Mouse (Mus musculus) intestine, embryonic 14.5 days (tissue): ENCODE measurements at regions not wholly inside any gene's neighbourhood (a gene's known extent, or its start where the extent isn't known, plus 50 kb on each side); places are given as distances from the start of the nearest gene placed in this dataset.

Source experiments
- ATAC-seq: fragments of 200-750 bp; cut with Nextera tagmentation; replicated peaks from 2 replicates; pipeline ENCODE4 v1.8.0; 2017; ENCODE audit warnings: low read depth, moderate number of reproducible peaks, moderate TSS enrichment, moderate library complexity; ENCODE audit not compliant: low FRiP score, low TSS enrichment
- DNase-seq: peaks from one replicate; pipeline ENCODE4 v3.0.0-alpha.2; 2018; ENCODE audit warnings: low spot score
- H3K27ac ChIP-seq: fragments of 300-500 bp; sonication (generic); 2 replicates; pipeline ENCODE4 v1.5.1; 2014; ENCODE audit warnings: low read depth, mild to moderate bottlenecking, control low read depth
- H3K27me3 ChIP-seq: fragments of 300-500 bp; sonication (generic); replicated peaks from 2 replicates; pipeline ENCODE4 v1.6.1; 2014; ENCODE audit warnings: low read length, control low read depth; ENCODE audit not compliant: control insufficient read depth, insufficient read depth
- H3K36me3 ChIP-seq: fragments of 300-500 bp; sonication (generic); 2 replicates; pipeline ENCODE4 v1.6.1; 2014; ENCODE audit warnings: low read length, control low read depth; ENCODE audit not compliant: control insufficient read depth, insufficient read depth
- H3K4me1 ChIP-seq: fragments of 300-500 bp; sonication (generic); replicated peaks from 2 replicates; pipeline ENCODE4 v1.6.1; 2014; ENCODE audit warnings: low read length, control low read depth, mixed read lengths; ENCODE audit not compliant: control insufficient read depth, insufficient read depth
- H3K4me2 ChIP-seq: fragments of 300-500 bp; sonication (generic); 2 replicates; pipeline ENCODE4 v1.6.1; 2014; ENCODE audit warnings: low read length
- H3K4me3 ChIP-seq: fragments of 300-500 bp; sonication (generic); 2 replicates; pipeline ENCODE4 v1.5.1; 2014; ENCODE audit warnings: low read depth, low read length, control low read depth, mixed read lengths
- H3K9ac ChIP-seq: fragments of 300-500 bp; sonication (generic); 2 replicates; pipeline ENCODE4 v1.6.1; 2014; ENCODE audit warnings: mild to moderate bottlenecking, low read length
- H3K9me3 ChIP-seq: fragments of 300-500 bp; sonication (generic); 2 replicates; pipeline ENCODE4 v1.6.1; 2016; ENCODE audit warnings: low read length, control low read depth; ENCODE audit not compliant: control insufficient read depth
- WGBS: fragments of 180-500 bp; shearing (Covaris S2); extraction: QIAGEN DNeasy Blood & Tissue Kit; methylation state at CpG from one replicate; pipeline ENCODE4 v1.1.7; 2014; 5-methylcytosine and 5-hydroxymethylcytosine counted together

- H3K9ac ChIP-seq: no peak overlapping the region
- H3K4me3 ChIP-seq: no peak overlapping the region
- no peaks in the 10 kb centered on the region for H3K4me1 ChIP-seq
- H3K27ac ChIP-seq: no peak overlapping the region
- WGBS: 36% methylated on average over 1 of the region's 1 CpGs
- DNase-seq: no peak
- no peaks in the 10 kb centered on the region for H3K9me3 ChIP-seq
- ATAC-seq: no peak
- no peaks in the 10 kb centered on the region for H3K36me3 ChIP-seq
- H3K27me3 ChIP-seq: no peaks in the 10 kb centered on the region
- no peak overlapping the region for H3K4me2 ChIP-seq
Measured at GRCm38 (mm10) chr12:65325347-65325746, 100.0 kb downstream of the Wdr20rt start.

GRCm38 (mm10) chr12:65328532-65328931 lies 103.2 kb downstream of the Wdr20rt start:
- no peaks in the 10 kb centered on the region for H3K36me3 ChIP-seq
- no peaks in the 10 kb centered on the region for H3K4me1 ChIP-seq
- ATAC-seq: no peak
- no peak overlapping the region for H3K4me3 ChIP-seq
- no peak overlapping the region for H3K9ac ChIP-seq
- WGBS: 90% methylated on average over 5 of the region's 5 CpGs
- no peak overlapping the region for H3K27ac ChIP-seq
- H3K4me2 ChIP-seq: no peak overlapping the region
- H3K9me3 ChIP-seq: no peaks in the 10 kb centered on the region
- no peaks in the 10 kb centered on the region for H3K27me3 ChIP-seq
- no peak for DNase-seq

- no peak overlapping the region for H3K4me2 ChIP-seq
- H3K9ac ChIP-seq: no peak overlapping the region
- ATAC-seq (no peak), DNase-seq (no peak)
- no peaks in the 10 kb centered on the region for H3K36me3 ChIP-seq
- no peak overlapping the region for H3K27ac ChIP-seq
- H3K27me3 ChIP-seq: no peaks in the 10 kb centered on the region
- no peaks in the 10 kb centered on the region for H3K9me3 ChIP-seq
- no peak overlapping the region for H3K4me3 ChIP-seq
- no peaks in the 10 kb centered on the region for H3K4me1 ChIP-seq
Measured at GRCm38 (mm10) chr12:65329678-65330077, 104.4 kb downstream of the Wdr20rt start.

- Histone ChIP-seq H3K4me2 (no peak overlapping the region), H3K27me3 (no peaks in the 10 kb centered on the region), H3K9me3 (no peaks in the 10 kb centered on the region), H3K4me3 (no peak overlapping the region), H3K4me1 (no peaks in the 10 kb centered on the region), H3K36me3 (no peaks in the 10 kb centered on the region), H3K27ac (no peak overlapping the region), H3K9ac (no peak overlapping the region)
- 68% methylated on average over 2 of the region's 2 CpGs for WGBS
- DNase-seq: no peak
- no peak for ATAC-seq
Measured at GRCm38 (mm10) chr12:65340009-65340408, 114.7 kb downstream of the Wdr20rt start.

- Histone ChIP-seq H3K36me3 (no peaks in the 10 kb centered on the region), H3K27ac (no peak overlapping the region), H3K9me3 (no peaks in the 10 kb centered on the region), H3K4me2 (no peak overlapping the region), H3K9ac (no peak overlapping the region), H3K4me3 (no peak overlapping the region), H3K27me3 (no peaks in the 10 kb centered on the region), H3K4me1 (no peaks in the 10 kb centered on the region)
- DNase-seq (no peak), ATAC-seq (no peak)
- 13% methylated on average over 1 of the region's 1 CpGs for WGBS
Measured at GRCm38 (mm10) chr12:65347251-65347650, 121.9 kb downstream of the Wdr20rt start.

- ATAC-seq: no peak
- Histone ChIP-seq H3K9ac (no peak overlapping the region), H3K27me3 (no peaks in the 10 kb centered on the region), H3K4me2 (no peak overlapping the region), H3K36me3 (no peaks in the 10 kb centered on the region), H3K27ac (no peak overlapping the region), H3K4me1 (no peaks in the 10 kb centered on the region), H3K9me3 (no peaks in the 10 kb centered on the region), H3K4me3 (no peak overlapping the region)
- DNase-seq: no peak
- 84% methylated on average over 4 of the region's 4 CpGs for WGBS
Measured at GRCm38 (mm10) chr12:65349535-65349934, 124.2 kb downstream of the Wdr20rt start.

GRCm38 (mm10) chr12:65364179-65364578 lies 138.9 kb downstream of the Wdr20rt start:
- no peaks in the 10 kb centered on the region for H3K9me3 ChIP-seq
- WGBS: 62% methylated on average over 4 of the region's 4 CpGs
- no peaks in the 10 kb centered on the region for H3K27me3 ChIP-seq
- H3K4me3 ChIP-seq: no peak overlapping the region
- ATAC-seq: no peak
- H3K4me1 ChIP-seq: no peaks in the 10 kb centered on the region
- H3K4me2 ChIP-seq: no peak overlapping the region
- no peak overlapping the region for H3K27ac ChIP-seq
- no peak for DNase-seq
- H3K9ac ChIP-seq: no peak overlapping the region
- H3K36me3 ChIP-seq: no peaks in the 10 kb centered on the region

GRCm38 (mm10) chr12:65367334-65367733 lies 142.0 kb downstream of the Wdr20rt start:
- no peak overlapping the region for H3K27ac ChIP-seq
- no peaks in the 10 kb centered on the region for H3K4me1 ChIP-seq
- no peaks in the 10 kb centered on the region for H3K9me3 ChIP-seq
- no peak overlapping the region for H3K4me2 ChIP-seq
- H3K4me3 ChIP-seq: no peak overlapping the region
- ATAC-seq (no peak), DNase-seq (no peak)
- H3K27me3 ChIP-seq: no peaks in the 10 kb centered on the region
- WGBS: 31% methylated on average over 4 of the region's 4 CpGs
- no peaks in the 10 kb centered on the region for H3K36me3 ChIP-seq
- no peak overlapping the region for H3K9ac ChIP-seq

GRCm38 (mm10) chr12:65367866-65368419 lies 142.6 kb downstream of the Wdr20rt start:
- Histone ChIP-seq H3K9me3 (no peaks in the 10 kb centered on the region), H3K4me3 (no peak overlapping the region), H3K4me2 (no peak overlapping the region), H3K36me3 (no peaks in the 10 kb centered on the region), H3K27ac (no peak overlapping the region), H3K27me3 (no peaks in the 10 kb centered on the region), H3K4me1 (no peaks in the 10 kb centered on the region), H3K9ac (no peak overlapping the region)
- 41% methylated on average over 1 of the region's 1 CpGs for WGBS
- ATAC-seq (no peak), DNase-seq (no peak)
